In the genomic region with DNA sequence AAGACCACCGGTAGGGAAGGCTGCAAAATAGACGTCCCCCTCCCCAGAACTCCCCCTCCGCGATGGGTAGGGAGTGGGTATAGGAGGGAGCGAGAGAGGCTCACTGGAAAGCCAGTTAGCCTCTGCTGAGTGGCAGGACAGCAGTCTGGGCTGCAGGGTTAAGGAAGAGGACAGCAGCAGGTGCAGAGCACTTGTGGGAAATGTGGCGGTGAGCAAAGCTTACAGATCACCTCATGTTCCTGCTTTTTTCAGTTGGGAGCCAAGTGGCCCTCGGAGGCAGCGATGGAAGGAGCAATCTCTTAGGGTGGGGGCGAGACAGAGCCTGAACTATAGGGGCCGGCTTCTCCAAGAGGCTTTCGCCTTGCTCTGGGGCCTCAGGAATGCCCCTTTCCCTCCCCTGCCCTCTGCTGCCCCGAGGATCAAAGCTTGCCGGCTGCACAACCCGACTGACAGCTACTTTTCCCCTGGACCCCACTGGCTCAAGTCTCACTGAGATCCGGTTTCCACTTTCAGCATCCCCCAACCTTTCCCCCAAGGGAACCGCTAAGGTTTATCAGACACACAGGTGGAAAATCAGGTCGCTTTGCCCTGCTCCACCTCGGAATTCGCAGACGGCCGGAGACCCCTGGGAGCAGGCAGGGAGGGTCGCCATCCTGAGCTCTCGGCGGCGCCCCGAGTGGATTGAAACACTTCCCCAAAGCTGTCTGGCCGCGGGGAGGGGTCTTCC, we compare ENCODE assay signal across 9 mouse cellular contexts. TPM values are rescaled to one million over a fixed set of nuclear protein-coding genes. Genes with fewer than 3 reads are reported as not detected.
DNase-seq lines count a peak whose midpoint lies in the region; ATAC-seq and TF ChIP-seq lines count a peak whose summit lies in the region.
"Had no signal": no experiment of that assay in that cellular context is flagged by ENCODE, and none has a peak within 500 bp of the region (broad histone marks: within the 10 kb centered on the region; RNA-seq: fewer than 3 reads in every experiment).

No protein-coding gene starts in this region.

- 11% methylated on average over 28 of the region's 28 CpGs for WGBS in heart, embryonic 12.5 days
- WGBS in limb, embryonic 11.5 days, result 5% methylated on average over 28 of the region's 28 CpGs
- 12% methylated on average over 28 of the region's 28 CpGs for WGBS in stomach, embryonic 14.5 days

- H3K4me2 ChIP-seq in heart, embryonic 12.5 days, result peak overlapping the region; percentile 93
- H3K4me2 ChIP-seq in CH12.LX (ENCODE audit: insufficient read depth, low read depth, poor library complexity, severe bottlenecking), result peak overlapping the region; percentile 92
- H3K4me2 ChIP-seq in limb, embryonic 11.5 days (ENCODE audit: low read depth, severe bottlenecking), result peak overlapping the region; percentile 89
- peak overlapping the region; percentile 91 for H3K4me2 ChIP-seq in stomach, embryonic 14.5 days (replicated peaks; ENCODE audit: low read depth, low read length)

- TF ChIP-seq RAD21 in CH12.LX (IDR thresholded peaks at IDR 0.05; ENCODE audit: low read depth, low read length), result no peak

- H3K4me1 ChIP-seq in heart, embryonic 12.5 days (replicated peaks), result peaks cover 33% of the 10 kb centered on the region
- peaks cover 0 to 13% of the 10 kb centered on the region in 2 experiments; a peak in 2 of 4 replicates for H3K4me1 ChIP-seq in CH12.LX (ENCODE audit: control insufficient read depth in 1 of 2, insufficient read depth in 2 of 2)
- H3K4me1 ChIP-seq in embryonic fibroblast, embryonic 13.5 days (ENCODE audit: control insufficient read depth, insufficient read depth, low read length), result no peaks in the 10 kb centered on the region
- peaks cover 27% of the 10 kb centered on the region for H3K4me1 ChIP-seq in limb, embryonic 11.5 days (ENCODE audit: control insufficient read depth, insufficient read depth, low read length)
- H3K4me1 ChIP-seq in stomach, embryonic 14.5 days (ENCODE audit: control insufficient read depth, insufficient read depth, low read length), result peaks cover 15% of the 10 kb centered on the region

- no peak overlapping the region for H3K27ac ChIP-seq in heart, embryonic 12.5 days (ENCODE audit: poor library complexity, severe bottlenecking)
- no peak overlapping the region for H3K27ac ChIP-seq in CH12.LX (ENCODE audit: insufficient read depth, low read depth)
- H3K27ac ChIP-seq in embryonic fibroblast, embryonic 13.5 days (ENCODE audit: insufficient read depth, low read length), result no peak overlapping the region
- no peak overlapping the region for H3K27ac ChIP-seq in limb, embryonic 11.5 days (replicated peaks; ENCODE audit: low read depth, low read length)
- H3K27ac ChIP-seq in stomach, embryonic 14.5 days (ENCODE audit: low read length), result peak overlapping the region; percentile 81; the same call in 1 of the 2 replicates

- in situ Hi-C loops in CH12.LX (cut with MboI; ENCODE audit: low pct_ligation_motif_present, low pct_unique_long_range_greater_than_20kb, low sequenced_read_pairs), result loop anchor here (5.0 to 10.0 kb wide), 3 partner anchors 54 to 251 kb away; no protein-coding TSS in a partner anchor

- TF ChIP-seq POLR2A in CH12.LX (IDR thresholded peaks at IDR 0.05; ENCODE audit: low read depth, low read length), result no peak
- TF ChIP-seq POLR2A in embryonic fibroblast, embryonic 13.5 days (IDR thresholded peaks at IDR 0.05; ENCODE audit: low read depth, low read length), result no peak

- DNase-seq in heart, postnatal 36 days, result no peak
- no peak for DNase-seq in CH12.LX (ENCODE audit: extremely low read depth)
- DNase-seq in limb, embryonic 11.5 days (ENCODE audit: low spot score), result peak; percentile 47
- no peak for DNase-seq in urinary bladder, postnatal 10 days (ENCODE audit: low spot score)
- no peak for DNase-seq in cerebellum, postnatal 36 days

- no peaks in the 10 kb centered on the region for H3K36me3 ChIP-seq in heart, embryonic 12.5 days
- H3K36me3 ChIP-seq in CH12.LX (replicated peaks in 1 of 2; ENCODE audit: control insufficient read depth in 1 of 2, insufficient read depth in 1 of 2, low read length in 1 of 2), result no peaks in the 10 kb centered on the region
- no peaks in the 10 kb centered on the region for H3K36me3 ChIP-seq in limb, embryonic 11.5 days (ENCODE audit: control insufficient read depth, insufficient read depth, low read length)
- no peaks in the 10 kb centered on the region for H3K36me3 ChIP-seq in stomach, embryonic 14.5 days (ENCODE audit: control insufficient read depth, insufficient read depth, low read length)

- H3K79me2 ChIP-seq in CH12.LX (replicated peaks; ENCODE audit: control insufficient read depth, extremely low read depth, insufficient read depth, poor library complexity, severe bottlenecking), result no peaks in the 10 kb centered on the region

- H3K9me3 ChIP-seq in heart, embryonic 12.5 days (replicated peaks), result no peaks in the 10 kb centered on the region
- peaks cover under 1% of the 10 kb centered on the region for H3K9me3 ChIP-seq in CH12.LX (replicated peaks; ENCODE audit: low read length)
- no peaks in the 10 kb centered on the region for H3K9me3 ChIP-seq in limb, embryonic 11.5 days (ENCODE audit: control insufficient read depth, low read length)
- H3K9me3 ChIP-seq in stomach, embryonic 14.5 days (ENCODE audit: control insufficient read depth, low read depth, low read length), result no peaks in the 10 kb centered on the region

- peak overlapping the region; percentile 67 for H3K4me3 ChIP-seq in heart, embryonic 12.5 days
- peak overlapping the region in 2 of 3 experiments; percentile 55 to 71 for H3K4me3 ChIP-seq in CH12.LX (replicated peaks in 1 of 3; ENCODE audit: low read depth in 2 of 3, low read length in 2 of 3, poor library complexity in 1 of 3)
- peak overlapping the region; percentile 62 for H3K4me3 ChIP-seq in embryonic fibroblast, embryonic 13.5 days (ENCODE audit: insufficient read depth, low read length)
- H3K4me3 ChIP-seq in limb, embryonic 11.5 days (ENCODE audit: low read depth, low read length), result peak overlapping the region; percentile 60
- peak overlapping the region; percentile 59 for H3K4me3 ChIP-seq in stomach, embryonic 14.5 days (ENCODE audit: low read depth, low read length)

- dilution Hi-C loops in CH12.LX (cut with MboI; ENCODE audit: extremely low pct_ligation_motif_present, extremely low pct_unique_long_range_greater_than_20kb, low sequenced_read_pairs), result no loop called here

- peak overlapping the region; percentile 73 for H3K9ac ChIP-seq in heart, embryonic 12.5 days
- H3K9ac ChIP-seq in CH12.LX (ENCODE audit: insufficient read depth, low read depth), result peak overlapping the region; percentile 42; the same call in 1 of the 2 replicates
- H3K9ac ChIP-seq in limb, embryonic 11.5 days (ENCODE audit: low read length), result peak overlapping the region; percentile 56
- H3K9ac ChIP-seq in stomach, embryonic 14.5 days (replicated peaks; ENCODE audit: low read depth, low read length), result peak overlapping the region; percentile 49; the same call in 1 of the 2 replicates

- intact Hi-C loops in heart, postnatal 36 days (cut with DNase I), result loop anchor here (1.0 kb wide), 1 partner anchor 197 kb away; no protein-coding TSS in a partner anchor

- TF ChIP-seq EP300 in CH12.LX (IDR thresholded peaks at IDR 0.05; ENCODE audit: low read length), result no peak

- peaks cover 33% of the 10 kb centered on the region for H3K27me3 ChIP-seq in heart, embryonic 12.5 days (replicated peaks)
- peaks cover 80% of the 10 kb centered on the region for H3K27me3 ChIP-seq in CH12.LX (replicated peaks)
- H3K27me3 ChIP-seq in limb, embryonic 11.5 days (ENCODE audit: control insufficient read depth, insufficient read depth, low read length), result peaks cover 22% of the 10 kb centered on the region
- no peaks in the 10 kb centered on the region for H3K27me3 ChIP-seq in stomach, embryonic 14.5 days (ENCODE audit: control insufficient read depth, insufficient read depth, low read length)
- H3K27me3 ChIP-seq: Patski had no signal

- TF ChIP-seq CTCF in CH12.LX (conservative IDR thresholded peaks at IDR 0.05 in 1 of 2, IDR thresholded peaks at IDR 0.05 in 1 of 2; ENCODE audit: low read depth in 2 of 2, low read length in 2 of 2), result no peak
- TF ChIP-seq CTCF in embryonic fibroblast, embryonic 13.5 days (IDR thresholded peaks at IDR 0.05; ENCODE audit: borderline replicate concordance, insufficient read depth, low read length), result no peak

- peak; percentile 22; the same call in 1 of the 2 replicates for ATAC-seq in heart, embryonic 12.5 days (ENCODE audit: insufficient number of reproducible peaks, low FRiP score)
- ATAC-seq in limb, embryonic 11.5 days (ENCODE audit: insufficient number of reproducible peaks, low FRiP score, low TSS enrichment, low read depth), result no peak
- no peak for ATAC-seq in stomach, embryonic 14.5 days (ENCODE audit: insufficient number of reproducible peaks, insufficient read depth, low FRiP score, low read depth)

TF ChIP-seq in CH12.LX, 34 proteins besides CTCF, POLR2A, EP300 and RAD21 (continues in another document):
- TF ChIP-seq JUN (IDR thresholded peaks at IDR 0.05; ENCODE audit: insufficient read depth, low read depth, low read length), result no peak
- no peak for TF ChIP-seq CHD2 (IDR thresholded peaks at IDR 0.05; ENCODE audit: low read length)
- TF ChIP-seq NRF1 (IDR thresholded peaks at IDR 0.05; ENCODE audit: low read depth, low read length), result no peak
- TF ChIP-seq USF1 (IDR thresholded peaks at IDR 0.05; ENCODE audit: low read depth, low read length), result no peak
- no peak for TF ChIP-seq RCOR1 (conservative IDR thresholded peaks at IDR 0.05; ENCODE audit: low read depth, low read length)

RNA-seq across cellular contexts. Expression of a gene that starts 27.6 kb away (rescaled TPM):
- polyA plus RNA-seq in heart, embryonic 12.5 days (2016; fragmentation: Nextera tagmentation; extraction: Ambion mirVana), result 6.2 and 7.1 TPM in 2 replicates
- 10 to 100 TPM in 1 of 2 experiments, 1 to 10 TPM in 1; 8.9 to 12.8 TPM for total RNA-seq in heart, postnatal 36 days (2021)
- total RNA-seq in CH12.LX (2012; rRNA removed) (0.21 and 0.34 TPM in 2 replicates), CH12.LX (2014; rRNA removed) (0.16 TPM in 1 of 2 replicates, not detected in the other)
- 0.39 and 0.55 TPM in 2 replicates for polyA plus RNA-seq in CH12.LX (2012; ENCODE audit: insufficient read length, low read depth)
- polyA plus RNA-seq in embryonic fibroblast, embryonic 13.5 days (2011; ENCODE audit: insufficient read length, low read depth, missing spikeins), result 0.47 and 0.82 TPM in 2 replicates
- 1.7 and 2.7 TPM in 2 replicates for polyA plus RNA-seq in limb, embryonic 11.5 days (2014; fragmentation: Nextera tagmentation; extraction: Ambion mirVana)
- 8.6 and 10.6 TPM in 2 replicates for polyA plus RNA-seq in stomach, embryonic 14.5 days (2014; fragmentation: Nextera tagmentation; extraction: Ambion mirVana)

RNA-seq across cellular contexts. Expression of a gene that starts 33.9 kb away (rescaled TPM):
- polyA plus RNA-seq in heart, embryonic 12.5 days (2016; fragmentation: Nextera tagmentation; extraction: Ambion mirVana), result 0.26 TPM in 1 of 2 replicates, not detected in the other
- total RNA-seq in heart, postnatal 36 days (2021), result not detected
- total RNA-seq in CH12.LX (2012; rRNA removed), result 0.76 TPM in 1 of 2 replicates, not detected in the other
- total RNA-seq in CH12.LX (2014; rRNA removed), result not detected in 2 replicates
- polyA plus RNA-seq in CH12.LX (2012; ENCODE audit: insufficient read length, low read depth), result 0.53 TPM in 1 of 2 replicates, not detected in the other
- not detected in 2 replicates for polyA plus RNA-seq in embryonic fibroblast, embryonic 13.5 days (2011; ENCODE audit: insufficient read length, low read depth, missing spikeins)
- polyA plus RNA-seq in limb, embryonic 11.5 days (2014; fragmentation: Nextera tagmentation; extraction: Ambion mirVana), result 0.16 TPM in 1 of 2 replicates, not detected in the other
- 3.2 and 4.2 TPM in 2 replicates for polyA plus RNA-seq in stomach, embryonic 14.5 days (2014; fragmentation: Nextera tagmentation; extraction: Ambion mirVana)
